Mouse (Mus musculus): ENCODE data around the gene Ackr2. TPM values are rescaled to one million over a fixed set of nuclear protein-coding genes. Genes with fewer than 3 reads are reported as not detected.

The Ackr2 gene
- polyA plus RNA-seq, 1 experiment = 1.5 TPM

DNA sequence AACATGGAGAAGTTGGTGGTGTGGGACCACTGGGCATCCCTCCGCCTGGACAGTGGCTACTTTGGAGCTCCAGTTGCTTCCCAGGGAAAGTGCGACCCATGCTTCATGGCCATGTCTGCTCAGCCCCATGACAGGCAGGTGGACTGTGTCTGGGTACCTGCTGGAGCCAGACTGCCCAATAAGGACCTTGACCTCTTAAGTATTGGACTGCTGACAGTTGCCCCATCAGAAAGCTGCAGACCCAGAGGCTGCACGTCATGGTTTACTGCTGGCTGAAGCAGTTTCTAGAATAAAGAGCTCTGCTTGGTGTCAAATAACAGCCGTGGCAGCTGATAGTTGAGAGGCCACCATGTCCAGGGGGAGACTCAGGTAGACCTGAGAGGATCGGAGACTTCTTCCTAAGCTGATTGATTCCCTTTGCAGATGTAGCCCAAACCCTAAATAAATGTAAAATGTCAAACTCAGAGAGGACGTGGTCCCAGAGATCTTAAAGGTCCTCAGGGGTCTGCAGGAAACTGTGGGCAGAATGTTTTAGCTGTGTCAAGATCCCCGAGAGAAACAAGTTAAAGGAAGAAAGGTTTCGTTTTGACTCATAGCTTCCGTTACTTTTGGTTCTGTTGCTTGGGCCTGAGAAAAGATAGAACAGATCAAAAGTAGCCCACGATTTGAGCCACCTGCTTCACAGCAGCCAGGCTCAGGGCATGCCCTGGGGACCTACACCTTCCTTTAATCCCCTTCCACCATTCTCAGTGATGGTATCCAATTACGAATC, 28.7 kb downstream of the Ackr2 start:
- Histone ChIP-seq H3K27me3 (replicated peaks) (peaks cover 32% of the 10 kb centered on the region), H3K36me3 (replicated peaks; ENCODE audit: low read length) (no peaks in the 10 kb centered on the region), H3K4me3 (replicated peaks) (peak overlapping the region; percentile 28), H3K9me3 (peaks cover under 1% of the 10 kb centered on the region), H3K4me1 (peaks cover 29% of the 10 kb centered on the region)
- TF ChIP-seq GATA1 (IDR thresholded peaks at IDR 0.05; ENCODE audit: borderline replicate concordance, low read length) (no peak), FLI1 (IDR thresholded peaks at IDR 0.05; ENCODE audit: low read length) (no peak)

DNA sequence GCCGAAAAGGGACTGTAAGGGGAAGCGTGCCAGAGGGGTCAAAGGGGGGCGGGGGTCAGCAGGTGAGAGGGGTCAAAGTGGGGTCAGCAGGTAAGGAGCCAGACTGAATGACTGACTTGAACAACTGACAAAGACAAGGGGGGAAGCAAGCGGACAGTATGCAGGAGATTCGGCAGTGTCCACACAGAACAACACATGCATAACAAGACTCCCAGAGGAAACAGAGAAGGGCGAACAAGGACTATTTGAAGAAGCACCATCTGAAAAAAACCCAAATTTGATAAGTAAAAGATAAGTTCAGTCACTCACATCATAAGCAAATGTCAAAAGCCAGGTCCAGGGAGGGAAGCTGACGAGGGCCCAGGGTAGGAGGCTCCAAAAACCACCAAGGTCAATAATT, 29.6 kb downstream of the Ackr2 start:
- Histone ChIP-seq H3K4me3 (replicated peaks) (no peak overlapping the region), H3K9me3 (peaks cover 9% of the 10 kb centered on the region), H3K36me3 (replicated peaks; ENCODE audit: low read length) (no peaks in the 10 kb centered on the region), H3K4me1 (peaks cover 29% of the 10 kb centered on the region), H3K27me3 (replicated peaks) (peaks cover 35% of the 10 kb centered on the region)
- TF ChIP-seq GATA1 (IDR thresholded peaks at IDR 0.05; ENCODE audit: borderline replicate concordance, low read length) (no peak), FLI1 (IDR thresholded peaks at IDR 0.05; ENCODE audit: low read length) (no peak)

DNA sequence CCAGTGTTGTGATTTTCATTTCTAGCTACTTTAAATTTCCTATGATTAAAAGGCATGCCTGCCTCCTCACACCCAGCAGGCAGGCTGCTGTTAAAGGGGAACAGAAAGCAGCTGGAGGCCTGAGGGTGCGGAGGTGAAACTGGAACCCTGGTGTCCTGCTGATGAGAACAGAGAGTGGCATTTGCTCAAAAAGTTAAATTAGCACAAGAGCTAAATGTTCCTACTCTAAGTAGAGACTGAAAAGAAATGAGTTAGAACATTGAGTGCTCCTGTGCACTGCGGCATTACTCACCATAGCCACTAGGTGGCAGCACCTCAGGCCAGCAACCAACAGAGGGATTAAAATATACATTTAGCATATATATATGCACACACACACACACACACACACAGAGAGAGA, 30.3 kb downstream of the Ackr2 start:
- Histone ChIP-seq H3K4me3 (replicated peaks) (no peak overlapping the region), H3K27me3 (replicated peaks) (peaks cover 34% of the 10 kb centered on the region), H3K36me3 (replicated peaks; ENCODE audit: low read length) (no peaks in the 10 kb centered on the region), H3K4me1 (peaks cover 37% of the 10 kb centered on the region), H3K9me3 (peaks cover 9% of the 10 kb centered on the region)
- TF ChIP-seq GATA1 (IDR thresholded peaks at IDR 0.05; ENCODE audit: borderline replicate concordance, low read length) = no peak
- TF ChIP-seq FLI1 (IDR thresholded peaks at IDR 0.05; ENCODE audit: low read length) = no peak

DNA sequence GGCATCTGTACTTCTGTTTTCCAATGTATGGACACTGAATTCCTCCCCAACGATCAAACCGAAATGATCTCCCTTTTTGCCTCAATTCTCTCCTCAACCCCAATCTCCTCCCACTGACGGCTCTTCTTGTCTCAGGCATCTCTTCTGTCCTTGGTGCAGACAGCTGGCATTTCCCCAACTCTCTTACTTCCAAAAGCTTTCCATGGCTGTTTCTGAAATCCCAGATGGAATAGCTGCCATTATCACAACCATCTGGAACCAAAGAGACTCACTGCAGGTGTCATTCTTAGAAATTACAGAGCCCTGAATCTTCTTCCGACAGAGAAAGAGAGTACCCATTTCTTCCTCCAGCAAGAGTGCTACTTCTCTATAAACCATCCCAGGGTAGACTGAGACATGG, 36.7 kb downstream of the Ackr2 start:
- H3K27me3 ChIP-seq (replicated peaks) = peaks cover 36% of the 10 kb centered on the region
- H3K4me1 ChIP-seq = peaks cover 29% of the 10 kb centered on the region
- H3K9me3 ChIP-seq = peaks cover 9% of the 10 kb centered on the region
- no peak overlapping the region for H3K4me3 ChIP-seq (replicated peaks)
- H3K36me3 ChIP-seq (replicated peaks; ENCODE audit: low read length) = no peaks in the 10 kb centered on the region
- TF ChIP-seq FLI1 (IDR thresholded peaks at IDR 0.05; ENCODE audit: low read length) (no peak), GATA1 (IDR thresholded peaks at IDR 0.05; ENCODE audit: borderline replicate concordance, low read length) (no peak)

DNA sequence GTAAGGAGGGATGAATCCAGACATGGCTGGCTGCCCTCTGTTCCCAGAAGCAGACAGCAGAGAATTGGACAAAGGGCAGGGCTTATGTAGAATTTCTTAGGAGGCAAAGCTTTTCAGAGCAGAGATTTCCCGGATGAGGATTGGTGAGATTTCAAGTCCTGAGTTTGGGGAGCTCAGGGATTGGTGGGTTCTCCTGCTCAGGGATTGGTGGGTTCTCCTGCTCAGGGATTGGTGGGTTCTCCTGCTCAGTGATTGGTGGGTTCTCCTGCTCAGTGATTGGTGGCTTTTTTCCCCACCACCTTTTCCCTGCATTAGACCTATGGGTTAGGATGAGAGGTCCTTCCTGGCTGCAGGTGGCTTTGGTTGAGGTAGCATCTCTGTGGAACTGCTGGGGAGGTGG, 38.8 kb downstream of the Ackr2 start:
- no peaks in the 10 kb centered on the region for H3K36me3 ChIP-seq (replicated peaks; ENCODE audit: low read length)
- TF ChIP-seq FLI1 (IDR thresholded peaks at IDR 0.05; ENCODE audit: low read length) (no peak), GATA1 (IDR thresholded peaks at IDR 0.05; ENCODE audit: borderline replicate concordance, low read length) (no peak)
- peaks cover 36% of the 10 kb centered on the region for H3K27me3 ChIP-seq (replicated peaks)
- peaks cover 7% of the 10 kb centered on the region for H3K9me3 ChIP-seq
- H3K4me1 ChIP-seq = peaks cover 29% of the 10 kb centered on the region
- H3K4me3 ChIP-seq (replicated peaks) = no peak overlapping the region

DNA sequence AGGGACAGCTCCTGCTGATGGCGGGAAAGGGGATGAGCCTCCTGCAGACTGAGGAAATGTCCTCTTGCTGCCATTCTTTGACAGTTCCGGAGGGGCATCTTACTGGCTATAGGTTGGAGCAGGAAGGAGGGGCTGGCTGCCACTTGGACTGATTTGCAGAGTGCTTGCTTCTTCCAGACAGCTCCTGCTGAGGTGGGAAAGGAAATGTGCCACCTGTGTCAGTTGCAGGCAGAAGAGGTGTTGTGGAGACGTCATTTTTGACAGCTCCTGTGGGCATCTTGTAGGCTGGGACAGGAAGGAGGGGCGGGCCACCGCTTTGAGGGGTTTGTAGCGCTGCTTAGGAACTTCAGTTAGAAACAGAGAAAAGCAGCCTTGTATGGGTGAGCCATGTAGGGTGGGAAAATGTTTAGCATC, 39.3 kb downstream of the Ackr2 start:
- no peak for TF ChIP-seq FLI1 (IDR thresholded peaks at IDR 0.05; ENCODE audit: low read length)
- no peak for TF ChIP-seq GATA1 (IDR thresholded peaks at IDR 0.05; ENCODE audit: borderline replicate concordance, low read length)
- peaks cover 32% of the 10 kb centered on the region for H3K27me3 ChIP-seq (replicated peaks)
- H3K36me3 ChIP-seq (replicated peaks; ENCODE audit: low read length) = no peaks in the 10 kb centered on the region
- H3K4me3 ChIP-seq (replicated peaks) = peak overlapping the region; percentile 90
- peaks cover 2% of the 10 kb centered on the region; the same call in 1 of the 2 replicates for H3K9me3 ChIP-seq
- H3K4me1 ChIP-seq = peaks cover 29% of the 10 kb centered on the region

DNA sequence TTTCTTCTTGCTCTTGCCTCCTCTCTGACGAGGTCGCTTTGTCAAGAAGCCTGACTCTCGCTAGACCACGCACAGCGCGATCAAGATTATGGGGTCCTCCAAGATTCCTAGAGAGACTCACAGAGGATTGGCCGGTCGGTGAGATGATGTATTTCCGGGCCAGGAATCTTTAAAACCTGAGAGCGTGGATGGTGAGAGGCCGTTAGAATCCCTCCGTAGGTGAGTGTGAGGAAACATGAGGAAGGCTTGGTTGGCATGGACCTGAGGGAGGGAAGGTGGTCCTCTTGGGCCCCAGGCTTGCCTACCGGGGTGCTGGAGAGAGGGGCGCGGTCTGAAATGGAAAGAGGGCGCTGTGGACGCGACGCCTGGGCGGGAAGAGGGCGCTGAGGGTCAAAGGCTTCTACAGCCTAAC, 39.8 kb downstream of the Ackr2 start:
- H3K36me3 ChIP-seq (replicated peaks; ENCODE audit: low read length) = no peaks in the 10 kb centered on the region
- TF ChIP-seq GATA1 (IDR thresholded peaks at IDR 0.05; ENCODE audit: borderline replicate concordance, low read length) (no peak), FLI1 (IDR thresholded peaks at IDR 0.05; ENCODE audit: low read length) (no peak)
- H3K4me3 ChIP-seq (replicated peaks) = peak overlapping the region; percentile 90
- H3K9me3 ChIP-seq = no peaks in the 10 kb centered on the region
- H3K4me1 ChIP-seq = peaks cover 27% of the 10 kb centered on the region
- peaks cover 28% of the 10 kb centered on the region for H3K27me3 ChIP-seq (replicated peaks)

DNA sequence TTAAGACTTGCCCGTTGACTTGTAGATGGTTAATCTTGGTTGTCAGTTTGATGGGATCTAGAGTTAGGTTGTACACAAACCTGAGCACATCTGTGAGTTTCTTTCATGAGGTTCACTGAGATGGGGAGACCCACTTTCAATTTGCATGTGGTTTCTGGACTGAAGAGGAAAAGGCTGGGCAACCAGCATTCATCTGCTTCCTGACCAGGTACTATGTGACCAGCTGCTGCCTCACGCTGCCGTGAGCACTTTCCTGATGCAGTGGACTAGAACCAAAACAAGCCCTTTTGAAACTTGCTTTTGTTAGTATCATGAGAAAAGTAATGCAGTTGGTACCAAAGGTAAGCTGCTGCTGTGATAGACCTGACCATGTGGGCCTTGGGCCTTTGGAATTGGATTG, 44.9 kb downstream of the Ackr2 start:
- peaks cover 18% of the 10 kb centered on the region for H3K4me1 ChIP-seq
- H3K27me3 ChIP-seq (replicated peaks) = peaks cover 15% of the 10 kb centered on the region
- no peak overlapping the region for H3K4me3 ChIP-seq (replicated peaks)
- TF ChIP-seq FLI1 (IDR thresholded peaks at IDR 0.05; ENCODE audit: low read length) (no peak), GATA1 (IDR thresholded peaks at IDR 0.05; ENCODE audit: borderline replicate concordance, low read length) (no peak)
- H3K9me3 ChIP-seq = no peaks in the 10 kb centered on the region
- H3K36me3 ChIP-seq (replicated peaks; ENCODE audit: low read length) = no peaks in the 10 kb centered on the region

DNA sequence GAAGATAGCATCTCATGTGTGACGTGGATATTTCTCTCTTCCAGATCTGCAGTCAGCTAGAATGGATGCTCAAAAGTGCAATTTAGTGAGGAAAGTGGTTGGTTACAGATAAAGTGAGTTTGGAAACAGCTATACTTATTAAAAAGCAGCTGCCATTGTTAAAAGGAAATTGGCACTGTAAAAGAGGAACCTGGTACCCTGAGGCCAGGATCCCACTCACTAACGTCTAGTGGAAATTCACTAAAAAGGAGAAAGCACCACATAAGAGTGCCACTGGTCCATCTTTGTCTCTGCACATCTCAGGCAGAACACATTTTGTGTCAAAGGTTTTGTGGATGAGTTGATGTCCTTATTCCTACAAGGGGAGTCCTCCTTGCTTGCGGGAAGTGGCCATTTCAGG, 45.5 kb downstream of the Ackr2 start:
- no peaks in the 10 kb centered on the region for H3K9me3 ChIP-seq
- peaks cover 12% of the 10 kb centered on the region for H3K27me3 ChIP-seq (replicated peaks)
- peaks cover 19% of the 10 kb centered on the region for H3K4me1 ChIP-seq
- no peaks in the 10 kb centered on the region for H3K36me3 ChIP-seq (replicated peaks; ENCODE audit: low read length)
- no peak overlapping the region for H3K4me3 ChIP-seq (replicated peaks)
- no peak for TF ChIP-seq GATA1 (IDR thresholded peaks at IDR 0.05; ENCODE audit: borderline replicate concordance, low read length)
- no peak for TF ChIP-seq FLI1 (IDR thresholded peaks at IDR 0.05; ENCODE audit: low read length)

DNA sequence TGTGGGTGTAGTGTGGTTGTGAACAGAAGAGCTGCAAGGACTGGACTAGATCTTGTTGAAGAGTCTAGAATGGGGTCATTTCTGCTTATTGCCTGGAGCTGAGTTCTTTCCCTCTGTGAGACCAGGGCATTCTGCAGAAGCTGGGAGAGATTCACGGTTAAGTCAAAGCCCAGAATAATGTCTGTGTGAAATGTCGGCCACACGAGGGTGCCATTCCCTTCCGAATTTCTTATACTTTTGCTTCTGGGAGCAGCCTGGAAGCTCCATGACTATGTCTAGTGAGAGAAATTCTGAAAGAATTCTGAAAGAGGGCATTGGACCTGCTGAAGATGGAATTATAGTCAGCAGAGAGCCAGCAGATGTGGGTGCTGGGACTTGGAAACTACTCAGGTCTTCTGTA, 49.6 kb downstream of the Ackr2 start:
- TF ChIP-seq GATA1 (IDR thresholded peaks at IDR 0.05; ENCODE audit: borderline replicate concordance, low read length) = no peak
- TF ChIP-seq FLI1 (IDR thresholded peaks at IDR 0.05; ENCODE audit: low read length) = no peak
- H3K4me3 ChIP-seq (replicated peaks) = no peak overlapping the region
- peaks cover 24% of the 10 kb centered on the region for H3K27me3 ChIP-seq (replicated peaks)
- H3K4me1 ChIP-seq = peaks cover 25% of the 10 kb centered on the region
- H3K9me3 ChIP-seq = no peaks in the 10 kb centered on the region
- no peaks in the 10 kb centered on the region for H3K36me3 ChIP-seq (replicated peaks; ENCODE audit: low read length)
